In the genomic region with DNA sequence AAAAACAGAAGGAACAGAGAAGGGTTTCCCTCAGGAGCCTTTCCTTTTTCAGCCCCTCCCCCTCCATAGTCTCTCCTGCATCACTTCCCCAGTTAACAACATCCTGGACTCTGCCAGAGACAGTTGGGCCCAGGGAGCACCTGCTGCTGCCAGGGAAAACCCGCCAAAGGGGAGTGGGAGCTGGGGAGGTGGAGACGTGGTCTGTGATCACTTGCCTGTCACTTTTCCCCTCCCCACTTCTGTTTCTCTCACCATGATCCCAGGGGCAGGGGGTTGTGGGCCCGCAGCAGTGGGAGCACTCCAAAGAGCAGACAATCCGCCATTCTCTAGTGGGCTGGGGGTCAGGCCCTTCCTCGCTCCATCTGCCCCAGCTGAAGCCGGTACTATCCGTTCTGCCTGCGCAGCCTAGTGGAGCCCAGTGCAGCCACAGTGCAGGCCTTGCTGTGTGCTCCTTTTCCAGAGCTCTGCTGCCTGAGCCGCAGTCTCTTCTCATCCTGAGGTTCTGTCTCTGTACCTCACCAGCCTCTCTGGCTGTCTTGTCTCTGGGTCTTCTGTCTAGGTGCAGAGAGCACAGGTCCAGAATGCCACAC, we compare ENCODE assay signal across 14 mouse cellular contexts. TPM values are rescaled to one million over a fixed set of nuclear protein-coding genes. Genes with fewer than 3 reads are reported as not detected.
DNase-seq lines count a peak whose midpoint lies in the region; ATAC-seq and TF ChIP-seq lines count a peak whose summit lies in the region.
"Had no signal": no experiment of that assay in that cellular context is flagged by ENCODE, and none has a peak within 500 bp of the region (broad histone marks: within the 10 kb centered on the region; RNA-seq: fewer than 3 reads in every experiment).

No protein-coding gene starts in this region.

- no peak overlapping the region for H3K4me2 ChIP-seq in forebrain, embryonic 11.5 days (ENCODE audit: low read depth, low read length, severe bottlenecking)
- peak overlapping the region; percentile 12; the same call in 1 of the 2 replicates for H3K4me2 ChIP-seq in hindbrain, embryonic 16.5 days (ENCODE audit: low read length)
- H3K4me2 ChIP-seq: liver, embryonic 12.5 days had no signal

- H3K27me3 ChIP-seq in E14TG2a.4 (ENCODE audit: insufficient read depth, low read length) = peaks cover 57% of the 10 kb centered on the region
- H3K27me3 ChIP-seq in ES-Bruce4 (ENCODE audit: control insufficient read depth, insufficient read depth, low read length, poor library complexity, severe bottlenecking) = no peaks in the 10 kb centered on the region
- H3K27me3 ChIP-seq in forebrain, embryonic 11.5 days (ENCODE audit: control insufficient read depth, insufficient read depth, low read length) = no peaks in the 10 kb centered on the region; the same call in 1 of the 2 replicates
- no peaks in the 10 kb centered on the region for H3K27me3 ChIP-seq in hindbrain, embryonic 16.5 days (replicated peaks; ENCODE audit: control insufficient read depth, insufficient read depth, low read length)

- WGBS in forebrain, embryonic 11.5 days = 15% methylated on average over 9 of the region's 9 CpGs
- WGBS in hindbrain, embryonic 16.5 days = 14% methylated on average over 9 of the region's 9 CpGs

- H3K4me1 ChIP-seq in E14TG2a.4 (replicated peaks; ENCODE audit: low read depth, low read length) (peaks cover 18% of the 10 kb centered on the region), ES-Bruce4 (ENCODE audit: control insufficient read depth, insufficient read depth, low read length) (no peaks in the 10 kb centered on the region)
- peaks cover 11% of the 10 kb centered on the region; the same call in 1 of the 2 replicates for H3K4me1 ChIP-seq in forebrain, embryonic 11.5 days (replicated peaks; ENCODE audit: control insufficient read depth, insufficient read depth, low read length)
- peaks cover 14% of the 10 kb centered on the region for H3K4me1 ChIP-seq in hindbrain, embryonic 16.5 days (ENCODE audit: control insufficient read depth, insufficient read depth, low read depth, low read length)
- H3K4me1 ChIP-seq: liver, embryonic 12.5 days had no signal

- TF ChIP-seq CTCF in E14TG2a.4 (conservative IDR thresholded peaks at IDR 0.05; ENCODE audit: low read length) = no peak
- TF ChIP-seq CTCF in ES-Bruce4 (IDR thresholded peaks at IDR 0.05; ENCODE audit: low read depth, low read length) = no peak

- no peak for DNase-seq in forebrain, embryonic 11.5 days (ENCODE audit: low spot score)
- DNase-seq in heart, adult 8-10 months (ENCODE audit: low spot score) = no peak
- no peak for DNase-seq in urinary bladder, adult 2 months (ENCODE audit: low spot score)
- DNase-seq in heart, adult 18-20 months = no peak
- DNase-seq: kidney, postnatal 25 days; lung, postnatal 14 days had no signal

- ATAC-seq in forebrain, embryonic 11.5 days (replicated peaks; ENCODE audit: low FRiP score) = peak; percentile 36; the same call in 1 of the 2 replicates
- ATAC-seq in hindbrain, embryonic 16.5 days = peak; percentile 53
- ATAC-seq: liver, embryonic 12.5 days had no signal

- H3K9ac ChIP-seq in ES-Bruce4 (ENCODE audit: low read depth, poor library complexity, severe bottlenecking) = peak overlapping the region; percentile 28; the same call in 1 of the 2 replicates
- H3K9ac ChIP-seq in forebrain, embryonic 11.5 days (ENCODE audit: low read length) = no peak overlapping the region; the same call in 1 of the 2 replicates
- peak overlapping the region; percentile 28; the same call in 1 of the 2 replicates for H3K9ac ChIP-seq in hindbrain, embryonic 16.5 days (ENCODE audit: low read depth, low read length)
- H3K9ac ChIP-seq: liver, embryonic 12.5 days had no signal

- H3K4me3 ChIP-seq in E14TG2a.4 (replicated peaks; ENCODE audit: low read length) = peak overlapping the region; percentile 60
- H3K4me3 ChIP-seq in ES-Bruce4 (ENCODE audit: low read depth, low read length) = peak overlapping the region; percentile 21
- H3K4me3 ChIP-seq in forebrain, embryonic 11.5 days (ENCODE audit: low read depth, low read length) = no peak overlapping the region
- no peak overlapping the region for H3K4me3 ChIP-seq in hindbrain, embryonic 16.5 days (ENCODE audit: low read length)
- H3K4me3 ChIP-seq: heart, embryonic 10.5 days; liver, embryonic 12.5 days had no signal

- no peak overlapping the region for H3K27ac ChIP-seq in ES-Bruce4 (ENCODE audit: insufficient read depth, low read length)
- H3K27ac ChIP-seq in forebrain, embryonic 11.5 days (ENCODE audit: low read depth, low read length) = no peak overlapping the region
- H3K27ac ChIP-seq in hindbrain, embryonic 16.5 days (ENCODE audit: low read depth, low read length) = peak overlapping the region; percentile 62
- H3K27ac ChIP-seq: heart, embryonic 10.5 days; liver, embryonic 12.5 days had no signal

- H3K9me3 ChIP-seq in E14TG2a.4 (ENCODE audit: low read length) = no peaks in the 10 kb centered on the region
- no peaks in the 10 kb centered on the region for H3K9me3 ChIP-seq in ES-Bruce4 (replicated peaks; ENCODE audit: control insufficient read depth, insufficient read depth, low read length, poor library complexity, severe bottlenecking)
- H3K9me3 ChIP-seq in forebrain, embryonic 11.5 days (ENCODE audit: control insufficient read depth, low read length) = no peaks in the 10 kb centered on the region
- no peaks in the 10 kb centered on the region for H3K9me3 ChIP-seq in hindbrain, embryonic 16.5 days (ENCODE audit: control insufficient read depth, low read length)
- H3K9me3 ChIP-seq: G1E; heart, embryonic 10.5 days; liver, embryonic 12.5 days had no signal

- no peak for TF ChIP-seq POLR2A in ES-Bruce4 (IDR thresholded peaks at IDR 0.05; ENCODE audit: insufficient read depth, low read length)

- H3K36me3 ChIP-seq in E14TG2a.4 (ENCODE audit: insufficient read depth, low read length) (no peaks in the 10 kb centered on the region), ES-Bruce4 (ENCODE audit: control insufficient read depth, insufficient read depth, low read length, poor library complexity, severe bottlenecking) (no peaks in the 10 kb centered on the region)
- no peaks in the 10 kb centered on the region for H3K36me3 ChIP-seq in forebrain, embryonic 11.5 days (ENCODE audit: control insufficient read depth, insufficient read depth, low read length)
- H3K36me3 ChIP-seq in hindbrain, embryonic 16.5 days (ENCODE audit: control insufficient read depth, insufficient read depth, low read length) = no peaks in the 10 kb centered on the region
- H3K36me3 ChIP-seq: G1E; heart, embryonic 10.5 days; liver, embryonic 12.5 days had no signal

- TF ChIP-seq EP300 in ES-Bruce4 (IDR thresholded peaks at IDR 0.05; ENCODE audit: insufficient read depth, low read depth, low read length) = no peak

RNA-seq across cellular contexts. Expression of gene Lhx1, which starts 37.5 kb away (rescaled TPM):
- 1.5 and 1.8 TPM in 2 replicates for polyA plus RNA-seq in ES-Bruce4 (2011; ENCODE audit: insufficient read depth, insufficient read length, low read depth, missing spikeins)
- 9.4 and 10.9 TPM in 2 replicates for polyA plus RNA-seq in forebrain, embryonic 11.5 days (2014; fragmentation: Nextera tagmentation; extraction: Ambion mirVana)
- polyA plus RNA-seq in hindbrain, embryonic 16.5 days (2015; fragmentation: Nextera tagmentation; extraction: Ambion mirVana) = 35.9 and 43.0 TPM in 2 replicates
- not detected for total RNA-seq in heart, adult 8-10 months (2022)
- polyA plus RNA-seq in urinary bladder, adult 2 months (2012; rRNA removed) = not detected in 2 replicates
- not detected for total RNA-seq in heart, adult 18-20 months (2021)
- total RNA-seq: adrenal gland, adult 18-20 months had no signal
- polyA plus RNA-seq: G1E; liver, embryonic 12.5 days; spleen, adult 2 months had no signal

RNA-seq across cellular contexts. Expression of gene Aatf, which starts 49.5 kb away (rescaled TPM):
- polyA plus RNA-seq in ES-Bruce4 (2011; ENCODE audit: insufficient read depth, insufficient read length, low read depth, missing spikeins) = 57.3 and 59.1 TPM in 2 replicates
- polyA plus RNA-seq in forebrain, embryonic 11.5 days (2014; fragmentation: Nextera tagmentation; extraction: Ambion mirVana) = 53.6 and 54.8 TPM in 2 replicates
- polyA plus RNA-seq in hindbrain, embryonic 16.5 days (2015; fragmentation: Nextera tagmentation; extraction: Ambion mirVana) = 51.0 and 52.1 TPM in 2 replicates
- 10 to 100 TPM; 12.9 to 14.3 (median 13.1) TPM for total RNA-seq in heart, adult 8-10 months (2022)
- 6.2 and 9.8 TPM in 2 replicates for polyA plus RNA-seq in urinary bladder, adult 2 months (2012; rRNA removed)
- 10 to 100 TPM; 14.1 to 15.8 TPM for total RNA-seq in heart, adult 18-20 months (2021)

Comparison
In these comparisons a context has a peak if more than half of its experiments do, and no peak if none do; other contexts are left out.
1. H3K4me3 ChIP-seq: peak in E14TG2a.4 (single experiment) and ES-Bruce4 (single experiment); none in forebrain, embryonic 11.5 days (single experiment) and hindbrain, embryonic 16.5 days (single experiment).